Mouse (Mus musculus): ENCODE measurements around the gene Tom1l2. TPM values are rescaled to one million over a fixed set of nuclear protein-coding genes. Genes with fewer than 3 reads are reported as not detected.

The Tom1l2 gene
- polyA plus RNA-seq, 1 experiment from 2014 or later = 24.1 TPM

DNA sequence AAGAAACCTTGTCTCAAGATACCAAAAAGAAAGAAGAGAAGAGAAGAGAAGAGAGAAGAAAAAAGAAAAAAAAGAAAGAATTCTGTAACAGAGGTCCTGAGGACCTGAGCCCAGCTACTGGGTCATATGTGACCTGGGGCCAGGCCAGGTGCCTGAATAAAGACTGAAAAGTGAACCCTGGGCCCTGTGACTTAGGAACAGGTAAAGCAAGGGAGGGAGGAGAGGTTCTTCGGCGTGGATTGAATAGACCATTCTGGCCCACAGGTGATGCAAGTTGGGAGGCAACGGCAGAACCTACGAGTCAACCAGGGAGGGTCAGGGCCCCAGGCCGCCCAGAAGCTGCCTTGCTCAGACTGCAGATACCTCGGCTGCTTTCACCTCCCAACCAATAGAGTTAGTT, 131.3 kb downstream of the Tom1l2 start:
- H3K4me2 ChIP-seq = 0 out of 2 replicates have a peak overlapping the region, but pooled peaks have one; percentile 87
- no peak overlapping the region for H3K4me3 ChIP-seq (replicated peaks)
- peaks cover 44% of the 10 kb centered on the region for H3K4me1 ChIP-seq
- WGBS = 87% methylated on average over 6 of the region's 6 CpGs
- H3K27ac ChIP-seq = no peak overlapping the region
- ATAC-seq (ENCODE audit: insufficient read depth, low FRiP score, low read depth) = no peak
- peaks cover 16% of the 10 kb centered on the region for H3K36me3 ChIP-seq
- H3K9me3 ChIP-seq = no peaks in the 10 kb centered on the region
- H3K9ac ChIP-seq = no peak overlapping the region
- H3K27me3 ChIP-seq (replicated peaks) = no peaks in the 10 kb centered on the region

DNA sequence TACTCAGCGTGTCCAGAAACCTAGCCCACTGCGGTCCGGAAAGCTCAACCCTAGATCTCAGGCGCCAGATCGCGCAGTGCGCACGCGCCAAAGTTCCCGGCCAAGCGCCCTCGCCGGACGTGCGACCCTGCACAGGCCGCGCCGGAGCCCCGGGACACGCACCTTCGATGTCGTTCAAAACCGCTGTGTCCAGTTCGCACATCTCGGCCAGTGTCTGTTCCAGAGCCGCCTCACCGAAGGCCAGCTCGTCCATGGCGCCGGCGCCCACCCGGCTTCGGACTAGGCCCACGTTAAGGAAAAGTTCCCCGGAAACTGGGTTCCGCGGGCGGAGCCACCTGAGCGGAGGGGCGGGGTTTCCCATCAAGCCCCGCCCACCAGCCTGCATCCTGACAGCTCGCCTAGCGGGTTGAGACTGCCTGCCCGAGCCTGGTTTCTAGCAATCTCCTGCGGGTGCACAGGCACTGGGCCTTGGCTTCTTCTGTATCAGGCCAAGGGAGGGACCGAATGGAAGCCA, 132.4 kb downstream of the Tom1l2 start:
- peaks cover 16% of the 10 kb centered on the region for H3K36me3 ChIP-seq
- H3K4me1 ChIP-seq = peaks cover 51% of the 10 kb centered on the region
- peak; percentile 81 for ATAC-seq (ENCODE audit: insufficient read depth, low FRiP score, low read depth)
- H3K9me3 ChIP-seq = no peaks in the 10 kb centered on the region
- H3K9ac ChIP-seq = peak overlapping the region; percentile 53; the same call in 1 of the 2 replicates
- WGBS = under 1% methylated on average over 46 of the region's 46 CpGs
- peak overlapping the region; percentile 90 for H3K27ac ChIP-seq
- peak overlapping the region; percentile 81 for H3K4me2 ChIP-seq
- H3K27me3 ChIP-seq (replicated peaks) = no peaks in the 10 kb centered on the region
- peak overlapping the region; percentile 72 for H3K4me3 ChIP-seq (replicated peaks)

DNA sequence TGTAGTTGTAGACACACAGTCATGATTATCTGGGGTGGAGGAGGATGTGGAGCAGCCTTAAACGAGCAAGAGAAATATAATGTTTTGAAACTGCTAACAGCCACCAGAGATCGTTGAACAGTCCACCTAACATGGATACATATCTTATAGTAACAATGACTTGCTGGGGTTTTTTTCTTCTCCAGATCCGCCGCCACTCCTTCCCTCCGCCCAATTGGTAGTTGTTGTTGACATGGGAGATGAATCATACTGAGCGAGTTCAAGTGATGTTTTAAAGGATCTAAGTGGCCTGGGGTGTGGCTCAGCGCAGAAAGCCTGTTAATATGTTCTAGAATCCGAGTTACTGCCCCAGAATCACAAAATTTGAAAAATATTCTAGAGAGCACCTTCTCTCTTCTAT, 133.1 kb downstream of the Tom1l2 start:
- Histone ChIP-seq H3K27ac (peak overlapping the region; percentile 90), H3K4me1 (peaks cover 51% of the 10 kb centered on the region), H3K9ac (peak overlapping the region; percentile 53), H3K4me3 (replicated peaks) (peak overlapping the region; percentile 72), H3K9me3 (no peaks in the 10 kb centered on the region), H3K4me2 (peak overlapping the region; percentile 81), H3K36me3 (peaks cover 16% of the 10 kb centered on the region), H3K27me3 (replicated peaks) (no peaks in the 10 kb centered on the region)
- WGBS = 12% methylated on average over 8 of the region's 8 CpGs
- ATAC-seq (ENCODE audit: insufficient read depth, low FRiP score, low read depth) = no peak

DNA sequence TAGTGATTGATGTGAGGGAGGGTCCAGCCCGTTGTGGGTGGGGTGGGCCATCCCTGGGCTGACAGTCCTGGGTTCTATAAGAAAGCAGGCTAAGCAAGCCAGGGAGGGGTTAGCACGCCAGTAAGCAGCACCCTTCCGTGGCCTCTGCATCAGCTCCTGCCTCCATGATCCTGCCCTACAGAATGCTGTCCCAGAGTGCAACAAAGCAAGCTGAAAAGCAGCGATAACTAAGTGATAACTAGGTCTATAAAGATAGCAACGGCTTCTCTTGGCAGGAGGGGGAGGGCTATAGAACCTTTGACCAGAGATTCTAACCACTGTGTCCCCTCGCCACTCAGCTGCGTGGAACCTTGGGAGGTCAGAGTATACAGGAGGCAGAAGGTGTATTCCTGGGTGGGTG, 135.2 kb downstream of the Tom1l2 start:
- Histone ChIP-seq H3K27ac (no peak overlapping the region), H3K4me3 (replicated peaks) (no peak overlapping the region), H3K4me2 (no peak overlapping the region), H3K9ac (no peak overlapping the region), H3K4me1 (peaks cover 51% of the 10 kb centered on the region), H3K36me3 (peaks cover 16% of the 10 kb centered on the region), H3K27me3 (replicated peaks) (no peaks in the 10 kb centered on the region), H3K9me3 (no peaks in the 10 kb centered on the region)
- 75% methylated on average over 7 of the region's 7 CpGs for WGBS
- ATAC-seq (ENCODE audit: insufficient read depth, low FRiP score, low read depth) = no peak

DNA sequence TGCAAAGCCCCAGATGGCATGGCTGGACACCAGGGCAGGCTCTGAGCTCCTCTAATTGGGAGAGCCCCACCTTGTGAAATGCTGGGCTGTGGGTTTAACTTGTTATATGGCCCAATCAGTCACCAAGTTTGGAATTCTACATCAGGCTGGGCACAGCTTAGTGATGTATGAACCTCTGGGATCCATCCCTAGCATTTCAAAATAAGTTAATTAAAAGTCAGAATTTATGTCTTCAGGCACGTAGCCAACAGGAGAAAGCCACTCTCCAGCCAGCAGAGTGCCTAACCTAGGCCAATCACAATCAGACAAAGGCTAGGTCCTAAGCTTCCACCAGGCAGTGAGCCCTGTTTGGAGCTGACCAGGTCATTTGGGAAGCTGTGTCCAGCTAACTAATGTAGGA, 136.0 kb downstream of the Tom1l2 start:
- Histone ChIP-seq H3K4me3 (replicated peaks) (no peak overlapping the region), H3K4me2 (no peak overlapping the region), H3K9me3 (no peaks in the 10 kb centered on the region), H3K36me3 (peaks cover 16% of the 10 kb centered on the region), H3K27me3 (replicated peaks) (no peaks in the 10 kb centered on the region), H3K4me1 (peaks cover 55% of the 10 kb centered on the region), H3K9ac (no peak overlapping the region), H3K27ac (no peak overlapping the region)
- ATAC-seq (ENCODE audit: insufficient read depth, low FRiP score, low read depth) = no peak
- WGBS = 84% methylated on average over 1 of the region's 1 CpGs

DNA sequence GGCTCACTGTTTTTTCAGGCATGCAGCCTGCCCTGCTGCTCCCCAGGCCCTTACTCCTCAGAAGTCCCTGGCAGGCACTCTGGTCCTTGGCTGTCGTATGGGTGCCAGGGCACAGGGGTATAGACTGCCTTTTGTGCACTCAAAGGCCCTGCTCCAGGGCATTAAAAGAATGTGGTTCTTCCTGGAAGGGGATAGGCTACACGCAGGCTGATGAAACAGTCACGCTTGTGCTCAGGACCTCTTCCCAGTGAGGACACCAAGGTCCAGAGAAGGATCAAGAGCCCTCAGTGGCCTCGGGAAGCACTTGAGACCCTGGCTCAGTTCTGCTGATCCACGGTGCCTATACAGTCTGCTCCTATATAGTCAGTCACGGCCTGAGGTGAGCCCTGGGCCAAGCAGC, 139.4 kb downstream of the Tom1l2 start:
- no peak overlapping the region for H3K27ac ChIP-seq
- WGBS = 64% methylated on average over 6 of the region's 6 CpGs
- peaks cover 68% of the 10 kb centered on the region for H3K4me1 ChIP-seq
- no peak for ATAC-seq (ENCODE audit: insufficient read depth, low FRiP score, low read depth)
- H3K4me3 ChIP-seq (replicated peaks) = no peak overlapping the region
- no peak overlapping the region for H3K9ac ChIP-seq
- H3K9me3 ChIP-seq = no peaks in the 10 kb centered on the region
- H3K4me2 ChIP-seq = no peak overlapping the region
- H3K36me3 ChIP-seq = peaks cover 8% of the 10 kb centered on the region
- H3K27me3 ChIP-seq (replicated peaks) = no peaks in the 10 kb centered on the region

DNA sequence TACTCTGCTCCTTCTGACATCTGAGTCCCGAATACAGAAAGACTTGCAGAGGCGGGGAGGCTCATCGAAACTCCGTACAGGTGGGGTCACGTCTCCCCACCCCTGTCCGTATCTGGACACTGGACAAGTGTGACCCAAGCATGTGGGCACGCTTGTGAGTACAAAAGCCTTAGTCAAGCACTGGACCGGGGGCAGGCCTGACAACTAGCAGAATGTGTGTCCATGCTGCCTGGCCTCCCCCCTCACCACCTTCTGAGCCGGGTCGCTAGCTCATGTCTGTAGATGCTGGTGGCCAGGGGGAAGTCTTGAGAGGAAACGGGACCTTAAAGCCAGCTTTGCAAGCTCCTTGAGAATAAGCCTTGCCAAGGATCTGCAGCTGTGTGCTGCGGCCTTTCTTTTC, 140.9 kb downstream of the Tom1l2 start:
- no peak for ATAC-seq (ENCODE audit: insufficient read depth, low FRiP score, low read depth)

DNA sequence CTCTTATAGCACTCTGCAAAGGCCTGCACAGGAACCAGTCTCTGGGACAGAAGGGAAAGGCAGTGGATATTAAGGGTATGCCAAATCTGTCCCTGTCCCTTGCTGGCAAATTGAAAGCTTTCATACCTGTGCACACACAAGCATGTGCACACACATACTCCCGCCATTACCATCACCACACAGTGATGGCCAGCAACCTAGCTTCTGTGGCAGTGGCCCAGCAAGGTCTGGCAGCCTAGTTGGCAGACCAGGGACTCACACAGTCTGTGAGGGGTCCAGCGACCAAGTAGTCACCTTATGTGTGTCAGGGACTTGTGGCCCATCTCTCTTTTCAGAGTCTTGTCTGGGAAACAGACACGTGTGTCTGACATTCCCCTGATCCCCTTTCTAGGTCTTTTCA, 141.6 kb downstream of the Tom1l2 start:
- Histone ChIP-seq H3K4me2 (peak overlapping the region; percentile 87), H3K36me3 (peaks cover 3% of the 10 kb centered on the region; the same call in 1 of the 2 replicates), H3K27ac (peak overlapping the region; percentile 88), H3K9ac (no peak overlapping the region), H3K4me3 (replicated peaks) (peak overlapping the region; percentile 50; the same call in 1 of the 2 replicates), H3K27me3 (replicated peaks) (no peaks in the 10 kb centered on the region), H3K9me3 (no peaks in the 10 kb centered on the region), H3K4me1 (peaks cover 73% of the 10 kb centered on the region)
- no peak for ATAC-seq (ENCODE audit: insufficient read depth, low FRiP score, low read depth)
- 67% methylated on average over 3 of the region's 3 CpGs for WGBS

More for the DNA sequence above, 140.9 kb downstream of the Tom1l2 start:
- peaks cover 73% of the 10 kb centered on the region for H3K4me1 ChIP-seq
- H3K4me2 ChIP-seq = no peak overlapping the region; the same call in 1 of the 2 replicates
- H3K27me3 ChIP-seq (replicated peaks) = no peaks in the 10 kb centered on the region
- no peaks in the 10 kb centered on the region; the same call in 1 of the 2 replicates for H3K36me3 ChIP-seq
- no peak overlapping the region for H3K4me3 ChIP-seq (replicated peaks)
- whole genome bisulfite sequencing = 58% methylated on average over 12 of the region's 12 CpGs
- no peak overlapping the region for H3K9ac ChIP-seq
- no peak overlapping the region for H3K27ac ChIP-seq
- no peaks in the 10 kb centered on the region for H3K9me3 ChIP-seq

DNA sequence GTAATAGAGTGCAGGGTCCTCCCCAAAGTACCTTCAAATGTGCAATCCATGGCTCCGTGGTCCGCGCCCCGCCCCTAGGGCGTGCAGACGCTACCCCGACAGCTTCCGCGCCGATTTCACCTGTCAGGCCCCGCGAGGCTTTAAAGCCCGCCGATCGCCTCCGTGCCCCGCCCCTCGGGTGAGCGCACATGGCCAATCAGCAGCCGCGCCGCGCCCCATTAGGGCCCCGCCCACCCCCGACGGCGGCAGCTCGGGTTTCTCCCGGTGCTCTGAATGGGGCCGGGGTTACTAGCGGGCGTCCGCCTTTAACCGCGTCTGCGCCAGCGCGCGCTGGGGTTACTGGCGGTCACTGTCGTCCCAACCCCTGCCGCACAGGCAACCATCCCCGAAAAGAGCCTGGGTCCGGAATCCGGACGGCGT, 142.4 kb downstream of the Tom1l2 start:
- ATAC-seq (ENCODE audit: insufficient read depth, low FRiP score, low read depth) = peak; percentile 91
- H3K27ac ChIP-seq = peak overlapping the region; percentile 88
- 2% methylated on average over 47 of the region's 47 CpGs for WGBS
- H3K27me3 ChIP-seq (replicated peaks) = no peaks in the 10 kb centered on the region
- peak overlapping the region; percentile 87 for H3K4me2 ChIP-seq
- H3K4me3 ChIP-seq (replicated peaks) = peak overlapping the region; percentile 50
- H3K9me3 ChIP-seq = no peaks in the 10 kb centered on the region
- H3K36me3 ChIP-seq = peaks cover 10% of the 10 kb centered on the region
- H3K4me1 ChIP-seq = peaks cover 71% of the 10 kb centered on the region
- peak overlapping the region; percentile 32; the same call in 1 of the 2 replicates for H3K9ac ChIP-seq

DNA sequence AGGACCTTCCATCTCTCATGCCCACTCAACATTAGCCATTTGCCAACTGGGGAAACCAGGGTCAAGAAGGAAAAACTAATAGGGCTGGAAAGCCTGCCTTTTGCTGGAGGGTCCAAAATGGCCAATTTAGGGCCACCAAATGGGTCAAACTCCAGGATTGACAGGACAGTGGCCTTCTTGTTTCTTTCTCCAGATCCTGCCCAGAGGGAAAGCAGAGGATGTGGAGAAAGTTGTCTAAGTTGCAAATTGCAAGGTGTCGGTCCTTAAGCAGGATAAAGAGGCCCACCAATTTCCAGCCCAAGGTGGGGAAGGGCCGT, 142.8 kb downstream of the Tom1l2 start:
- peaks cover 71% of the 10 kb centered on the region for H3K4me1 ChIP-seq
- no peak for ATAC-seq (ENCODE audit: insufficient read depth, low FRiP score, low read depth)
- no peaks in the 10 kb centered on the region for H3K27me3 ChIP-seq (replicated peaks)
- H3K4me3 ChIP-seq (replicated peaks) = peak overlapping the region; percentile 50
- H3K4me2 ChIP-seq = peak overlapping the region; percentile 87
- 0% methylated on average over 2 of the region's 2 CpGs for WGBS
- H3K36me3 ChIP-seq = peaks cover 14% of the 10 kb centered on the region
- peak overlapping the region; percentile 80 for H3K27ac ChIP-seq
- H3K9ac ChIP-seq = peak overlapping the region; percentile 32; the same call in 1 of the 2 replicates
- no peaks in the 10 kb centered on the region for H3K9me3 ChIP-seq

DNA sequence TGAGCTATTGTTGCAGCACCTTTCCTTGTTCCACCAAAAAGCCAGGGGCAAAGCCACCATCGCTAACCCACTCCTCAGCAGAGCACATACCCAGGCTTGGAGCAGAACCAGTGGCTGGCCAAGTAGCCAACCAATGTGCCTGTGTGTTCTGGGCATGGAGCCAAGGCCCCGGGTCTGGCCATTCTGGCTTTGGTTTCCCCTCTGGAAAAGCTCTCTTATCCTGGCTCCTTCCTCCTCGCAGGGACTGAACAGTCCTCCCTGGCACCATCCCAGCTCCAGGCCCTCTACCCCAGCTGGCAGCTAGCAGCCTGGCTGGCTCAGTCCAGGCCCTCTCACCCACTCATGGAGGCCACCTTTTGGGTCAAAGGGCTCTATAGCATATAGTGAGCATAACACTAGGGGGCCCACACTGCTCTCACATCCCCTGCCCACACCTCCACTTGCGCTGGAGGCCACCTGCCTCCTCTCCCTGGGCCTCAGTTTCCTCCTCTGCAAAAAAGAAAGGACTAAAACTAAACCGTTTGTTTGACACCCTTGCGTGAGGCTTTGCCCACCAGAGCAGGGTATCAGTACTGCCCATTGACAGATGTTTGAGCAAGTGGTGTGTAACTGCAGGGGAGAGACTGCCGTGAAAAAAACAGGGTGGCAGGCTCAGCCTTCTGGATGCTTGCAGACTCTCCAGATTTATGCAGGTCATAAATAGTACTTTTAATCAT, 143.3 kb downstream of the Tom1l2 start:
- peak overlapping the region; percentile 80 for H3K27ac ChIP-seq
- peak overlapping the region; percentile 87 for H3K4me2 ChIP-seq
- H3K9me3 ChIP-seq = no peaks in the 10 kb centered on the region
- H3K27me3 ChIP-seq (replicated peaks) = no peaks in the 10 kb centered on the region
- H3K9ac ChIP-seq = peak overlapping the region; percentile 32; the same call in 1 of the 2 replicates
- 28% methylated on average over 7 of the region's 7 CpGs for WGBS
- peak overlapping the region; percentile 50 for H3K4me3 ChIP-seq (replicated peaks)
- ATAC-seq (ENCODE audit: insufficient read depth, low FRiP score, low read depth) = peak; percentile 8; the same call in 1 of the 2 replicates
- H3K36me3 ChIP-seq = peaks cover 19% of the 10 kb centered on the region
- peaks cover 71% of the 10 kb centered on the region for H3K4me1 ChIP-seq

DNA sequence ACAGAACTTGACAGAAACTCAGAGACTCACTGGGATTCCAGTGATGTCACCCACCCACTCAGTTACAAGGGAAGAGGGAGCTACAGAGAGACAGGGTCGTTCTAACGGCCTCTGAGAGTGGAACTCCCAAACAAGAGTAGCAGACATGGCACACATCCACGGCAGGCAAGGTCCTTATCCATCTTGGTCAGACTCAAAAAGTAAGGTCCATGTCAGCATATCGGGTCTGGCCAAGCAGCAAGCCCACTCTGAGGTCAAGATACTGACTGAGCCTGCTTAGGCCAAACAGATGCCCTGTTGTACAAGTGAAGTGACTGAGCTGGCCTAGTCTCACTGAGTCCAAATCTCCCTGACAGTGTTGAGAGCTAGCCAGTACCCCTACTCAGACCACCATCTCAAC, 144.0 kb downstream of the Tom1l2 start:
- Histone ChIP-seq H3K27me3 (replicated peaks) (no peaks in the 10 kb centered on the region), H3K36me3 (peaks cover 26% of the 10 kb centered on the region), H3K4me3 (replicated peaks) (peak overlapping the region; percentile 50), H3K9me3 (no peaks in the 10 kb centered on the region), H3K9ac (no peak overlapping the region), H3K4me2 (peak overlapping the region; percentile 87), H3K4me1 (peaks cover 71% of the 10 kb centered on the region), H3K27ac (peak overlapping the region; percentile 80)
- 24% methylated on average over 4 of the region's 4 CpGs for WGBS
- ATAC-seq (ENCODE audit: insufficient read depth, low FRiP score, low read depth) = no peak
